Mouse (Mus musculus) cerebellum, adult 11 months (tissue): ENCODE results near the gene Ptprt.

ENCODE experiments used
- DNase-seq: peaks from one replicate; pipeline ENCODE4 v3.0.0; 2022

Gene Ptprt

GRCm38 (mm10) chr2:161656632-161657031 is 1004.3 kb downstream of the Ptprt start:
- DNase-seq: no peak

GRCm38 (mm10) chr2:161640805-161641204 is 1020.1 kb downstream of the Ptprt start:
- DNase-seq: no peak

GRCm38 (mm10) chr2:161634084-161634483 is 1026.9 kb downstream of the Ptprt start:
- no peak for DNase-seq

- DNase-seq: no peak
Observed at GRCm38 (mm10) chr2:161625896-161626295, 1035.1 kb downstream of the Ptprt start.

- DNase-seq: no peak
Observed at GRCm38 (mm10) chr2:161608401-161608800, 1052.5 kb downstream of the Ptprt start.

GRCm38 (mm10) chr2:161607372-161607771 is 1053.6 kb downstream of the Ptprt start:
- no peak for DNase-seq

GRCm38 (mm10) chr2:161600206-161600808 is 1060.6 kb downstream of the Ptprt start:
- no peak for DNase-seq

GRCm38 (mm10) chr2:161593391-161594152 is 1067.4 kb downstream of the Ptprt start:
- no peak for DNase-seq

- DNase-seq: no peak
Observed at GRCm38 (mm10) chr2:161574401-161574800, 1086.5 kb downstream of the Ptprt start.

GRCm38 (mm10) chr2:161572201-161572600 is 1088.7 kb downstream of the Ptprt start:
- DNase-seq: no peak

- no peak for DNase-seq
Observed at GRCm38 (mm10) chr2:161570236-161570995, 1090.5 kb downstream of the Ptprt start.

- DNase-seq: no peak
Observed at GRCm38 (mm10) chr2:161561502-161561901, 1099.4 kb downstream of the Ptprt start.

- no peak for DNase-seq
Observed at GRCm38 (mm10) chr2:161557874-161558273, 1103.1 kb downstream of the Ptprt start.

- no peak for DNase-seq
Observed at GRCm38 (mm10) chr2:161553651-161554050, 1107.3 kb downstream of the Ptprt start.

GRCm38 (mm10) chr2:161552011-161552410 is 1108.9 kb downstream of the Ptprt start:
- peak; percentile 31 for DNase-seq

- DNase-seq: no peak
Observed at GRCm38 (mm10) chr2:161549577-161549976, 1111.4 kb downstream of the Ptprt start.

GRCm38 (mm10) chr2:161547318-161547717 is 1113.6 kb downstream of the Ptprt start:
- DNase-seq: peak; percentile 29

GRCm38 (mm10) chr2:161545406-161545805 is 1115.5 kb downstream of the Ptprt start:
- DNase-seq: no peak

- DNase-seq: no peak
Observed at GRCm38 (mm10) chr2:161534151-161534550, 1126.8 kb downstream of the Ptprt start.

GRCm38 (mm10) chr2:161527192-161527591 is 1133.8 kb downstream of the Ptprt start:
- peak; percentile 30 for DNase-seq

GRCm38 (mm10) chr2:161519671-161520070 is 1141.3 kb downstream of the Ptprt start:
- DNase-seq: no peak

- DNase-seq: peak; percentile 69
Observed at GRCm38 (mm10) chr2:161516921-161517320, 1144.0 kb downstream of the Ptprt start.

GRCm38 (mm10) chr2:161513256-161513655 is 1147.7 kb downstream of the Ptprt start:
- DNase-seq: peak; percentile 56
